Mouse (Mus musculus) left cerebral cortex, postnatal 14 days (tissue): ENCODE measurements around the gene Pik3cb. TPM values are rescaled to one million over a fixed set of nuclear protein-coding genes. Genes with fewer than 3 reads are reported as not detected.

ENCODE experiments used
- DNase-seq, 2 experiments: peaks; one replicate each; pipeline ENCODE4 v3.0.0; 2021 to 2022; ENCODE audit warnings: low spot score in 2 of 2, mixed read lengths in 1 of 2
- intact Hi-C: fragments of 180-260 bp; cut with DNase I; formaldehyde crosslinking; loops from one replicate; pipeline ENCODE4 v1.15.1; 2025
- long read RNA-seq, 2 experiments: library from polyadenylated mRNA; stranded (forward); transcript quantifications; one replicate each; pipeline ENCODE4 v2.0.0; 2021
- total RNA-seq, 2 experiments: library from RNA; stranded (reverse); gene quantifications; 2 replicates each; pipeline ENCODE4 v1.2.3; 2021

Pik3cb gene
- 10 to 100 TPM; 19.7 to 21.7 TPM for total RNA-seq
- long read RNA-seq, experiment 1, full-length matches to known transcripts: 17 of 32 reads
- long read RNA-seq, experiment 1, partial matches to known transcripts: 4 of 32 reads
- long read RNA-seq, experiment 1, other reads (novel, unspliced or antisense): 11 of 32 reads
- long read RNA-seq, experiment 2, full-length matches to known transcripts: 13 of 24 reads
- long read RNA-seq, experiment 2, partial matches to known transcripts: 2 of 24 reads
- long read RNA-seq, experiment 2, other reads (novel, unspliced or antisense): 9 of 24 reads

- DNase-seq: peak; percentile 97 to 98
- intact Hi-C loops: loop anchor here (2.0 kb wide), 1 partner anchor 103 kb away; the partner anchor contains the start of gene Cep70
These were observed at the start of gene Pik3cb for GRCm38 (mm10) chr9:99140063-99140882. Pik3cb (minus strand) TSS chr9:99140621.

DNA sequence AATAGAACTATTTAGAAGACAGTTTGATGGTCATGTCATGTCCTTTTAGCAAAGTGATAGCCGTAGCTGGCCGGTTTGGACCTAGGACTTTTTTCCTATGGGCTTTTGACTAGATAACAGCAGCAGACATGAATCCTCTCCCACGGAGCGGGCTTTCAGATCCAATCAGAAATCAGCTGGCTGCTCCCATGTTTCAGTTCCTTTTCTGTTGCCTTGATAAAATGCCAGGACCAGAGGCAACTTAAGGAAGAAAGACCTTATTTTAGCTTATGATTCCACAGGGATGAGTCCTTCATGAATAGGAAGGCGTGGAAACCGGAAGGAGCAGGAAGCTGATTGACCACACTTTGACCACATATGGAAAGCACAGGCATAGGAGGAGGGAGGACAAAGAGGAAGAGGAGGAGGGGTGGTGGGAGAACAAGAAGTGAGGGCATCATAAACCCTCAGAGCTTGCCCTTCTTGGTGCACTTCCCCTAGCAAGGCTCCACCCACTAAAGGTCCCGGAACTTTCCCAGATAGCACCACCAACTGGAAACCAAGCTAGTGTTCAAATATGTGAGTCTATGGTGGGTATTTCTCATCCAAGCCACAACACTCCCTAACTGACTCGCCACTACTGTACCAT is 42.7 kb upstream of the Pik3cb start:
- intact Hi-C loops: no loop called here

GRCm38 (mm10) chr9:99182121-99182520 is 41.7 kb upstream of the Pik3cb start:
- no peak for DNase-seq
- intact Hi-C loops: no loop called here

More for the DNA sequence above, 42.7 kb upstream of the Pik3cb start:
- peak; percentile 4 to 51 for DNase-seq

DNA sequence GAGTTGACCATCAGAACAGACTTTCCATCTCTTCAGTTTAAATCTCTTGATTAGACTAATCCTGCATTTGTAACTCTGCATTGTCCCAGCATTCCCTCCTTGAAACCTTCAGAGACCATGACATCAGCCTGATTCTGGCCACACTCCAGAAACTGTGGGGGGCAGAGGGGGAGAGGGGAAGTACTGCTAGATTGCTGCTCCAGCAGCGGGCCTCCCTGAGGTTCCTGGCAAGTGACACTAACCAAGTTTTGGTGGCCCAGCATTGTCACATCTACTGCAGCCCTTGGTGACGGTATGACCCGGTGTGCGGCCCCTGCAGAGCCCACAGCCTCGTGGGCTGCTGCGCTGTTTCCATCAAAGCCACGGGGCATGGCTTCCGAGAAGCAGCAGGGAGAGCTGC is 39.9 kb upstream of the Pik3cb start:
- intact Hi-C loops: no loop called here
- peak in 1 of 2 experiments; percentile 6 for DNase-seq

DNA sequence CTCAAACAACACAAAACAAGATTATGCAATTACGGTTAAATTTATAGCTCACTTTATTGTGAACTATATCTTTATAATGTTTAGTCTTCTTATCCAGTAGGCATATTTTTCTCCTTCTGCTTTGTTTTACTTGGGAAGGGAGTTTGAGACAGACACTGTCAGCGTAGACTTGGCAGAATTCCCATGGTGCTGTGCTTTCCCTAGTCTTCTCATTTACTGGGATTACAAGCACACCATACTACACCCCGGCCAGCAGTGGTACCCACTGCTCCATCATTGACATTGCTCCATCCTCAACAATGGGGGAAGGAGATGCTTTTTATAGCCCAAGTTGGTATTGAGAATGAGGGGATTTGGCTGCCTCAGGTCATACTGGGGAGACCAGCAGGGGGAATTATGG is 38.3 kb upstream of the Pik3cb start:
- intact Hi-C loops: no loop called here
- DNase-seq: no peak

GRCm38 (mm10) chr9:99175774-99176173 is 35.4 kb upstream of the Pik3cb start:
- no peak for DNase-seq
- intact Hi-C loops: no loop called here

DNA sequence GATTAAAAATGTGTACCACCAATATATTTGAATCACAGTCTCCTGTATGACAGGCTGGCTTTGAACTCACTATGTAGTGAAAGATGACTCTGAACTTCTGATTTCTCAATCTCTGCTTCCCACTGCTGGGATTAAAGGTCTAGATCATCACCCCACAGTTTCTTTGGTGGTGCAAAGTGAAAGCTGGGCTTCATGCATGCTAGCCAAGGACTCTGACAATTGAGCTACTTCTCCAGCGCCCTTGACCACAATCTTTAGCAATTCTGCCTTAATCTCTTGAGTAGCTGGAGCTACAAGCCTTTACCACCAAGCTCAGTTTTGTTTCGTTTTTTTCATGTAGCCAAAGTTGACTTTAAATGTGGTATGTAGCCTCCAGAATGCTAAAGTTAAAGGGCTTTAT is 32.4 kb upstream of the Pik3cb start:
- no peak for DNase-seq

GRCm38 (mm10) chr9:99171186-99171585 is 30.8 kb upstream of the Pik3cb start:
- DNase-seq: no peak
- intact Hi-C loops: no loop called here

More for the DNA sequence above, 32.4 kb upstream of the Pik3cb start:
- intact Hi-C loops: no loop called here

DNA sequence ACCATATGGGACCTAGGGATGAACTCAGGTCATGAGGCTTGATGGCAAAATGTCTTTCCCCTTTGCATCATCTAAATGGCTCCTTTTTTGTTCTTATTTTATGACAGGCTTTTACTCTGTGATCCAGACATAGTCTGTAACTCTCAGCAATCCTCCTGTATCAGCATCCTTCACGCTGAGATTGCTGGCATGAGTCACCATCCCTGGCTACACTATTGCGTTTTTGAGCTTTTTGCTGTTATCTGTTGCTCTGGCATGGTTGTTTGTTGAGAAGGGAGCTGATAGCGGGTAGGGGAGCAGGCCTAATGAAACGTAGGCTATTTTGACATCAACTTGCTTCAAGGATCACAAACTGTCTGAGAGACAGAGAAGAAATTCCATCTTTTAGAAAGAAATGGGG is 28.6 kb upstream of the Pik3cb start:
- intact Hi-C loops: no loop called here
- DNase-seq: no peak

- DNase-seq: no peak
- intact Hi-C loops: no loop called here
These were observed 26.5 kb upstream of the Pik3cb start for GRCm38 (mm10) chr9:99166946-99167345.

DNA sequence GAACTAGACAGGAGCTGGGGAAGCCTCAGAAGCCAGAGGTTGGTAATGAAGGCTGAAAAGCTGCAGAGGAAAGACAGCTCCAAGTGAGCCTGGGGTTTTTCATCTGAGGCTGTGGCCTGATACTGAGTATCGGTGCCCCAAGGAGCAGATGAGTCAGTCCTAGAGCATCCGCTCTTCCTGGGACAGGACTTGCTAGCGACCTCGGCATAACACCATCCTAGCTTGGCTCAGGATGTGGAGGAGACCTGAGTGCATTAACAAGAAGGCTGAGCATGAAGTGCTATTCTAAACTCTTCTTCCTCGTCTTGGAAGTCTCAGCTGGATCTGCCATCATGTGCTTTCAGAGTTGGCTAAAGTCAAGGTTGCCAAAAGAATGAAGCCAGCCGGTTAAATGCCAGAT is 25.5 kb upstream of the Pik3cb start:
- intact Hi-C loops: no loop called here
- no peak for DNase-seq

DNA sequence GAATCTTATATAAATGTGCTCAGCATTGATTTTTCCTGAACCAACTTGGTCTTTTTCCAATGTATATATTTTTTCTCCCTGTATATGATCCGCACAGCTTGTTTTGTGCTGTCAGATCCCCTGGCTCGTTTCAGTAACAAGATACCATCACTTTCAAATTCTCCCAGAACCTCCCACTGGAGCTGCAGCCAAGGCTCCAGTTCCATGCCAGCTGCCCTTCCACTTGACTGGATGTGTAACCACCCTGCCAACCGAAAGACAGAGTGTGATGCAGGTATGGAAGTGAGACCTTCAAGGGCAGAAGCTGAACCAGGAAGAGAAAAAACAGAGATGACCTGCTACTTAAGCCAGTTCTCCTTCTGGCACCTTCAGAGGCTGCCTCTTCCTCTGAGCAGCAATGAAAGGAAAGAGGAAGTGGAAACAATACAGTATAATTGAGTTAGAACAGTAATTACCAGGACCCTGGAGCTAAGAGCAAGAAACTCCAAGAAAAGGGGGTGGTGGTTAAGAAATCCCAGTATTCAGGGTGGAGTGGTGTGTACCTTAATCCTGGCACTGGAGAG is 24.3 kb upstream of the Pik3cb start:
- DNase-seq: no peak
- intact Hi-C loops: no loop called here

GRCm38 (mm10) chr9:99164148-99164503 is 23.7 kb upstream of the Pik3cb start:
- intact Hi-C loops: no loop called here
- DNase-seq: no peak

DNA sequence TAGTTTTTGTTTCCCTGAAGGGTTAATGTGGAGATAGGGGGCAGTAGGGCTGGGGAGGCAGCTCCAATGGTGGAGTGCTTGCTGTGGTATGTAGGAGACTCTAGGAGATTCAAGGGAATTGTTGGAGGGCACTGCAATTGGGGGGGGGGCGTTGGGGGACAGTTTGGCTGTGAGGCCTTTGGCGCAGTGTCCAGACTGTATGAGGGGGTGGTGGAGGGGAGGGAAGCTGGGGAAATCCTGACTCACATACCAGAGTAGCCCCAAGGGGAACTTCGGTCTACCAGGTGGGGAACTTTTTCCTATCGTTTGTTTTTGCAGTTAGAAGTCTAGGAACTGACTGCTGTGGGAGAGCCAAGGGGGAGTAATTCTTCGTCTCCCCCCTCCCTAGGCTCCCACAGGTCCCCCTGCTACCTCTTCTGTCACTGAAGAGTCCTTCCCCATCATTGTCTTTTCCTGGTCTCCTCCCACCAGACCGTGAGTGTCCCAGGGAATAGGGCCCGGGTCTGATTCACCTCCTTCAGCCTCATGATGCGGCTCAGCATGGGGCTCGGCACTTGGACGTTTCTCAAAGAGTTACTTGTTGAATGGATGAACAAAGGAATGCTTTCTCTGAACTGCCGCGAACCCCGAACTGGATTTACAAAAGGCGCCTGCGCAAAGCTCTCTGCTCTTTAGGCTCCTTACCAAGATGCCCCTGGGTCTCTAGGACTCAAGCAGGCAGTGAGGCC is 23.2 kb upstream of the Pik3cb start:
- intact Hi-C loops: no loop called here
- DNase-seq: peak; percentile 21 to 41

DNA sequence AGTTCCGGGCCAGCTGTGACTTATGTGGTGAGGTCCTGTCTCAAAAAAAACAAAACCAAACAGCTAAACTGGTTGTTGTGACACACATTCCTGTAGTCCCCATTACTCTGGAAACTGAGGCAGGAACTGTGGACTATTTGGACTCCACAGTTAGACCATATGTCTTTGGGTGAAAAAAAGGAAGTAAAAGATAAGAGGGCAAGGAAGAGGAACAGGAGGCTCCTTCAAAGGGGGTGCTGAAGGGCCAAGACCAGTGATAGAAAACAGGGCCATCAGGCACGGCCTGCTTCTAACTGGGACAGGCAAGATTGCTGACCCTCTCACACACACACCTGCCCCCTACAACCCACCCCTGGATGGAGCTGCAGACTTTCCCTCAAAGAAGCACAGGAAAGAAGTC is 22.4 kb upstream of the Pik3cb start:
- intact Hi-C loops: no loop called here
- DNase-seq: no peak

DNA sequence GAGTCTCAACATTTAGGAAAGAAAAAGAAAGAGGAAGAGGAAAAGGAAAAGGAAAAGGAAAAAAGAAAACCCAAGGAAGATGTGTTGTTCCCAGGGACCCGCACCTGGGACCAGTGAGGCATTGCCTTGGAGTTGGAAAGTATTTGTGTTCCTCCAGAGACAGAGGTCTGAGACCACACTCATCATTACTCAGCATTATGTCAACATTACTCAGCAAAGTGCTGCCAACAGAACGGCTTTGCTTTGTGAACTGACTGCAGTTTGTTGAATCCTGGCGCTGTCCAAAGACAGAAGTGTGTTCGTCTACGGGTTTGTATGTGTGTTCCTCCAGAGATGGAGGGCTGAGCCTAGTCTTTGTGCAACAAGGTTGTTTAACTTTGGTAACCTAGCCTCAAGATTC is 20.4 kb upstream of the Pik3cb start:
- no peak for DNase-seq
- intact Hi-C loops: no loop called here

- DNase-seq: no peak
- intact Hi-C loops: no loop called here
These were observed 19.5 kb upstream of the Pik3cb start for GRCm38 (mm10) chr9:99159932-99160331.

GRCm38 (mm10) chr9:99158708-99159107 is 18.3 kb upstream of the Pik3cb start:
- intact Hi-C loops: no loop called here
- no peak for DNase-seq

DNA sequence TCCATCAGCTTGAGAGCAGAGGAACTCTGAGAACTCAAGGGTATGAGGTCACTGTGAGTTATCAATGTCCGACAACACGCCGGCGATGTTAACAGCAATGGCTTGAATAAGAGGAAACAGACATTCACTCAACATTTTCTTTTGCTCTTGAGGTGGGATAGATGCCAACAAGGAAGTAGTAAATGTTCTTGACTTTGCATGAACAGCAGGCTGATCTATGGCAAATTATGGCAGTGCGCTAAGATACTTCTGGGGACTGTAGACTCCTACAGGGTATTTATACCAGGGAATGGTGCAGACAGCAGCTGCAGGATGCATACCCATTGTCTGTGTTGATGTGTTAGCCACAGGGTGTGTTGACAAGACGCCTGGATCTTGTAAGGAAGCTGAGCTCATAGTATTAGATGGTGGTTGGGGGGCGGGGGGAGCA is 17.8 kb upstream of the Pik3cb start:
- intact Hi-C loops: no loop called here

More for the DNA sequence above, 17.8 kb upstream of the Pik3cb start:
- no peak for DNase-seq
